Mouse (Mus musculus) cortical plate, adult 2 months (tissue): ENCODE measurements around the gene Eif3c. TPM values are rescaled to one million over a fixed set of nuclear protein-coding genes. Genes with fewer than 3 reads are reported as not detected.
A peak's percentile ranks its signal among the peaks of the same experiment; 100 is the strongest.

Source experiments
- H3K27ac ChIP-seq: fragments of 200-500 bp; 2 replicates; pipeline ENCODE4 v1.5.1; 2012; ENCODE audit warnings: low read length, control low read depth, inconsistent platforms; ENCODE audit not compliant: insufficient read depth
- H3K4me1 ChIP-seq: fragments of 200-500 bp; 2 replicates; pipeline ENCODE4 v1.6.1; 2011; ENCODE audit warnings: low read length; ENCODE audit not compliant: control insufficient read depth, insufficient read depth
- H3K4me3 ChIP-seq: fragments of 200-500 bp; 2 replicates; pipeline ENCODE4 v1.5.1; 2011; ENCODE audit warnings: mild to moderate bottlenecking, low read length, control low read depth; ENCODE audit not compliant: insufficient read depth
- CTCF ChIP-seq: fragments of 200-500 bp; IDR thresholded peaks from 2 replicates; pipeline ENCODE4 v1.5.1; 2011; ENCODE audit warnings: mild to moderate bottlenecking, control low read depth, low read length; ENCODE audit not compliant: insufficient read depth; ENCODE audit errors: extremely low read depth
- POLR2A ChIP-seq: fragments of 200-500 bp; IDR thresholded peaks from 2 replicates; pipeline ENCODE4 v1.6.1; 2011; ENCODE audit warnings: mild to moderate bottlenecking, low read length, control low read depth; ENCODE audit not compliant: insufficient read depth; ENCODE audit errors: extremely low read depth
- polyA plus RNA-seq: library from polyadenylated mRNA; depleted of rRNA; stranded (reverse); fragments of >200 nt; gene quantifications from 2 replicates; pipeline ENCODE4 v1.2.3, GENCODE M21; 2012

The Eif3c gene
- polyA plus RNA-seq, 1 experiment, result 102 TPM

- TF ChIP-seq CTCF, result no peak
- no peak for TF ChIP-seq POLR2A
- no peaks in the 10 kb centered on the region for H3K4me1 ChIP-seq
- H3K4me3 ChIP-seq, result peak overlapping the region; percentile 67
- no peak overlapping the region for H3K27ac ChIP-seq
Observed at GRCm38 (mm10) chr7:126565693-126566092, 518 bp downstream of the Eif3c start.

GRCm38 (mm10) chr7:126556635-126557034 lies 9.6 kb downstream of the Eif3c start:
- no peaks in the 10 kb centered on the region for H3K4me1 ChIP-seq
- TF ChIP-seq CTCF (no peak), POLR2A (no peak)
- no peak overlapping the region for H3K27ac ChIP-seq
- H3K4me3 ChIP-seq, result no peak overlapping the region

- TF ChIP-seq CTCF (no peak), POLR2A (no peak)
- no peak overlapping the region for H3K27ac ChIP-seq
- no peaks in the 10 kb centered on the region for H3K4me1 ChIP-seq
Observed at GRCm38 (mm10) chr7:126554796-126555195, 11.4 kb downstream of the Eif3c start.

GRCm38 (mm10) chr7:126545631-126546030 lies 20.6 kb downstream of the Eif3c start:
- H3K27ac ChIP-seq, result no peak overlapping the region
- no peak for TF ChIP-seq CTCF
- H3K4me3 ChIP-seq, result no peak overlapping the region
- no peaks in the 10 kb centered on the region for H3K4me1 ChIP-seq

More at GRCm38 (mm10) chr7:126554796-126555195, 11.4 kb downstream of the Eif3c start:
- H3K4me3 ChIP-seq, result no peak overlapping the region

- no peak overlapping the region for H3K27ac ChIP-seq
- no peak for TF ChIP-seq POLR2A
- TF ChIP-seq CTCF, result no peak
- H3K4me1 ChIP-seq, result no peaks in the 10 kb centered on the region
- no peak overlapping the region for H3K4me3 ChIP-seq
Observed at GRCm38 (mm10) chr7:126541661-126542060, 24.6 kb downstream of the Eif3c start.

- no peak overlapping the region for H3K27ac ChIP-seq
- H3K4me3 ChIP-seq, result no peak overlapping the region
- H3K4me1 ChIP-seq, result no peaks in the 10 kb centered on the region
- TF ChIP-seq CTCF (peak; percentile 23; the same call in 1 of the 2 replicates), POLR2A (no peak)
Observed at GRCm38 (mm10) chr7:126537820-126538585, 28.2 kb downstream of the Eif3c start.

- TF ChIP-seq CTCF, result no peak
- no peak for TF ChIP-seq POLR2A
- Histone ChIP-seq H3K4me3 (no peak overlapping the region), H3K4me1 (no peaks in the 10 kb centered on the region), H3K27ac (no peak overlapping the region)
Observed at GRCm38 (mm10) chr7:126536466-126536865, 29.7 kb downstream of the Eif3c start.

GRCm38 (mm10) chr7:126535766-126536165 lies 30.4 kb downstream of the Eif3c start:
- TF ChIP-seq POLR2A (no peak), CTCF (no peak)
- Histone ChIP-seq H3K4me3 (peak overlapping the region; percentile 20), H3K27ac (no peak overlapping the region), H3K4me1 (no peaks in the 10 kb centered on the region)

- TF ChIP-seq POLR2A (no peak), CTCF (no peak)
- H3K27ac ChIP-seq, result no peak overlapping the region
- H3K4me1 ChIP-seq, result no peaks in the 10 kb centered on the region
- H3K4me3 ChIP-seq, result no peak overlapping the region
Observed at GRCm38 (mm10) chr7:126533434-126533833, 32.8 kb downstream of the Eif3c start.

GRCm38 (mm10) chr7:126528166-126528577 lies 38.0 kb downstream of the Eif3c start:
- Histone ChIP-seq H3K4me1 (no peaks in the 10 kb centered on the region), H3K4me3 (no peak overlapping the region), H3K27ac (no peak overlapping the region)
- TF ChIP-seq POLR2A (no peak), CTCF (peak; percentile 17; the same call in 1 of the 2 replicates)
